Comparison of ENCODE assay signal across 22 mouse cellular contexts in the genomic region with DNA sequence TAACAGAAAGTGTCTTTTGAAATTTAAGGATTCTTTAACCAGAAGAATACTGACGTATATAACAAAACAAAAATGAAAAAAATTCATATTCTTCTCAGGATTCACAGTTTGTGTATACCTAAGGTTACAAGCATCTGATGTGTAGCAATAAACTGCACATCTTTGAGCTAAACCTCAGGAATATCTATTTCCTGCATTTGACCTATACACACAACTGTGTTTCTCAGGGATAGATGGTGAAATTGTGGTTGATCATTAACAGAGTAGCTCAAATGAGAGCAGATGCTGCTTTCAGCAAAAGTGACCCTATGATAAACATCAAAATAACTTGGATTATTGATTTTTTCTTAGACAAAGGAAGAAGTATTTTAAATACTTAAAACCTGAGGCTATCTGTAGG.
DNase-seq lines count a peak whose midpoint lies in the region; ATAC-seq and TF ChIP-seq lines count a peak whose summit lies in the region.
"Had no signal": no experiment of that assay in that cellular context is flagged by ENCODE, and none has a peak within 500 bp of the region (broad histone marks: within the 10 kb centered on the region; RNA-seq: fewer than 3 reads in every experiment).

No protein-coding gene starts in this region.

- TF ChIP-seq EP300 in liver, postnatal 0 days (IDR thresholded peaks at IDR 0.05; ENCODE audit: low read depth): no peak

- H3K9ac ChIP-seq in intestine, embryonic 15.5 days: no peak overlapping the region
- no peak overlapping the region for H3K9ac ChIP-seq in intestine, postnatal 0 days (ENCODE audit: low read depth, low read length)
- no peak overlapping the region for H3K9ac ChIP-seq in liver, postnatal 0 days (replicated peaks)
- H3K9ac ChIP-seq in liver, embryonic 12.5 days: no peak overlapping the region
- no peak overlapping the region for H3K9ac ChIP-seq in intestine, embryonic 16.5 days (ENCODE audit: low read depth, low read length)
- H3K9ac ChIP-seq: embryonic facial prominence, embryonic 12.5 days; forebrain, embryonic 13.5 days; forebrain, embryonic 15.5 days had no signal

- H3K9me3 ChIP-seq in intestine, embryonic 15.5 days: no peaks in the 10 kb centered on the region
- H3K9me3 ChIP-seq in intestine, postnatal 0 days (ENCODE audit: control insufficient read depth): no peaks in the 10 kb centered on the region
- H3K9me3 ChIP-seq in liver, postnatal 0 days (ENCODE audit: low read length): no peaks in the 10 kb centered on the region
- H3K9me3 ChIP-seq in liver, embryonic 12.5 days (replicated peaks): no peaks in the 10 kb centered on the region
- no peaks in the 10 kb centered on the region for H3K9me3 ChIP-seq in intestine, embryonic 16.5 days (ENCODE audit: control insufficient read depth, low read length)
- H3K9me3 ChIP-seq: embryonic facial prominence, embryonic 10.5 days; embryonic facial prominence, embryonic 12.5 days; forebrain, embryonic 13.5 days; forebrain, embryonic 15.5 days; G1E had no signal

- WGBS in intestine, embryonic 15.5 days: 73% methylated on average over 1 of the region's 1 CpGs
- 83% methylated on average over 1 of the region's 1 CpGs for WGBS in intestine, postnatal 0 days
- 75% methylated on average over 1 of the region's 1 CpGs for WGBS in liver, postnatal 0 days (ENCODE audit: insufficient replicate concordance)
- 54% methylated on average over 1 of the region's 1 CpGs for WGBS in liver, embryonic 12.5 days (ENCODE audit: insufficient replicate concordance)
- 82% methylated on average over 1 of the region's 1 CpGs for WGBS in intestine, embryonic 16.5 days

- no peaks in the 10 kb centered on the region for H3K27me3 ChIP-seq in intestine, embryonic 15.5 days (replicated peaks)
- no peaks in the 10 kb centered on the region for H3K27me3 ChIP-seq in intestine, postnatal 0 days (replicated peaks; ENCODE audit: control insufficient read depth, insufficient read depth, low read length)
- no peaks in the 10 kb centered on the region for H3K27me3 ChIP-seq in liver, postnatal 0 days (ENCODE audit: insufficient read depth, low read length)
- no peaks in the 10 kb centered on the region for H3K27me3 ChIP-seq in liver, embryonic 12.5 days (replicated peaks)
- H3K27me3 ChIP-seq in intestine, embryonic 16.5 days (replicated peaks; ENCODE audit: control insufficient read depth, insufficient read depth, low read length): no peaks in the 10 kb centered on the region
- H3K27me3 ChIP-seq: CH12.LX; embryonic facial prominence, embryonic 12.5 days; forebrain, embryonic 13.5 days; forebrain, embryonic 15.5 days had no signal

- H3K4me1 ChIP-seq in intestine, embryonic 15.5 days (replicated peaks): no peaks in the 10 kb centered on the region
- no peaks in the 10 kb centered on the region for H3K4me1 ChIP-seq in intestine, postnatal 0 days (replicated peaks; ENCODE audit: control insufficient read depth, insufficient read depth, low read length)
- H3K4me1 ChIP-seq in liver, postnatal 0 days (ENCODE audit: insufficient read depth): peaks cover 3% of the 10 kb centered on the region; the same call in 1 of the 2 replicates
- no peaks in the 10 kb centered on the region for H3K4me1 ChIP-seq in liver, embryonic 12.5 days
- H3K4me1 ChIP-seq in intestine, embryonic 16.5 days (ENCODE audit: control insufficient read depth, insufficient read depth, low read length): no peaks in the 10 kb centered on the region
- H3K4me1 ChIP-seq: embryonic facial prominence, embryonic 10.5 days; embryonic facial prominence, embryonic 12.5 days; forebrain, embryonic 13.5 days; forebrain, embryonic 15.5 days had no signal

- H3K4me2 ChIP-seq in intestine, embryonic 15.5 days (replicated peaks): no peak overlapping the region
- no peak overlapping the region for H3K4me2 ChIP-seq in intestine, postnatal 0 days (replicated peaks; ENCODE audit: low read depth)
- H3K4me2 ChIP-seq in liver, postnatal 0 days (ENCODE audit: low read depth, low read length): no peak overlapping the region
- H3K4me2 ChIP-seq in liver, embryonic 12.5 days: no peak overlapping the region
- H3K4me2 ChIP-seq in intestine, embryonic 16.5 days (ENCODE audit: low read depth, low read length): no peak overlapping the region
- H3K4me2 ChIP-seq: embryonic facial prominence, embryonic 12.5 days; forebrain, embryonic 13.5 days; forebrain, embryonic 15.5 days had no signal

- TF ChIP-seq CTCF in intestine, postnatal 0 days (IDR thresholded peaks at IDR 0.05; ENCODE audit: low read depth): no peak
- TF ChIP-seq CTCF in liver, postnatal 0 days (IDR thresholded peaks at IDR 0.05; ENCODE audit: low read depth): no peak

- DNase-seq in liver, postnatal 0 days: no peak
- DNase-seq: adrenal gland, adult 8-10 months; adrenal gland, postnatal 14 days; adrenal gland, postnatal 36 days; B cell, adult 2 months; cerebellum, adult 11-12 months; cerebellum, adult 2 months; cerebellum, adult 9-10 months; cerebellum, postnatal 25 days had no signal

- H3K4me3 ChIP-seq in intestine, embryonic 15.5 days (replicated peaks): no peak overlapping the region
- no peak overlapping the region for H3K4me3 ChIP-seq in intestine, postnatal 0 days (ENCODE audit: low read depth, low read length)
- no peak overlapping the region for H3K4me3 ChIP-seq in liver, postnatal 0 days (ENCODE audit: low read depth, low read length)
- H3K4me3 ChIP-seq in liver, embryonic 12.5 days: no peak overlapping the region
- no peak overlapping the region for H3K4me3 ChIP-seq in intestine, embryonic 16.5 days (ENCODE audit: low read length)
- H3K4me3 ChIP-seq: embryonic facial prominence, embryonic 10.5 days; embryonic facial prominence, embryonic 12.5 days; forebrain, embryonic 13.5 days; forebrain, embryonic 15.5 days had no signal

- ATAC-seq in intestine, embryonic 15.5 days: peak; percentile 63; the same call in 1 of the 2 replicates
- no peak for ATAC-seq in intestine, postnatal 0 days
- ATAC-seq in liver, postnatal 0 days: peak; percentile 85
- no peak for ATAC-seq in liver, embryonic 12.5 days
- ATAC-seq in intestine, embryonic 16.5 days: peak; percentile 62; the same call in 1 of the 2 replicates
- ATAC-seq: activated CD4-positive, CD25-positive, alpha-beta regulatory T cell, adult 4 months; CD4-positive, CD25-positive, alpha-beta regulatory T cell, adult 4 months; forebrain, embryonic 13.5 days; forebrain, embryonic 15.5 days; Patski had no signal

- no peak overlapping the region for H3K27ac ChIP-seq in intestine, embryonic 15.5 days
- no peak overlapping the region for H3K27ac ChIP-seq in intestine, postnatal 0 days (ENCODE audit: low read depth, low read length)
- no peak overlapping the region for H3K27ac ChIP-seq in liver, postnatal 0 days (ENCODE audit: low read depth)
- H3K27ac ChIP-seq in liver, embryonic 12.5 days: no peak overlapping the region
- H3K27ac ChIP-seq in intestine, embryonic 16.5 days (ENCODE audit: low read length): no peak overlapping the region
- H3K27ac ChIP-seq: embryonic facial prominence, embryonic 10.5 days; embryonic facial prominence, embryonic 12.5 days; forebrain, embryonic 13.5 days; forebrain, embryonic 15.5 days had no signal

- H3K36me3 ChIP-seq in intestine, embryonic 15.5 days: no peaks in the 10 kb centered on the region
- no peaks in the 10 kb centered on the region for H3K36me3 ChIP-seq in intestine, postnatal 0 days (ENCODE audit: control insufficient read depth, insufficient read depth)
- H3K36me3 ChIP-seq in liver, postnatal 0 days (replicated peaks; ENCODE audit: insufficient read depth, low read length): no peaks in the 10 kb centered on the region
- H3K36me3 ChIP-seq in liver, embryonic 12.5 days: no peaks in the 10 kb centered on the region
- no peaks in the 10 kb centered on the region for H3K36me3 ChIP-seq in intestine, embryonic 16.5 days (ENCODE audit: control insufficient read depth, insufficient read depth, low read length)
- H3K36me3 ChIP-seq: embryonic facial prominence, embryonic 10.5 days; embryonic facial prominence, embryonic 12.5 days; forebrain, embryonic 15.5 days; G1E had no signal

Comparison
In these comparisons a context has a peak if more than half of its experiments do, and no peak if none do; other contexts are left out.
1. ATAC-seq: peak in intestine, embryonic 15.5 days (single experiment), liver, postnatal 0 days (single experiment) and intestine, embryonic 16.5 days (single experiment); none in intestine, postnatal 0 days (single experiment) and liver, embryonic 12.5 days (single experiment).